Mouse (Mus musculus) bone marrow macrophage, adult 2 months (primary cell): ENCODE measurements around the gene Rnf215.

Experiments used
- CTCF ChIP-seq: IDR thresholded peaks from 2 replicates; pipeline ENCODE4 v1.5.1; 2012; ENCODE audit warnings: low read depth, mild to moderate bottlenecking, low read length, moderate library complexity
- POLR2A ChIP-seq: IDR thresholded peaks from 2 replicates; pipeline ENCODE4 v1.6.1; 2012; ENCODE audit warnings: mild to moderate bottlenecking, low read depth, low read length, borderline replicate concordance

- TF ChIP-seq CTCF (peak; percentile 34; the same call in 1 of the 2 replicates), POLR2A (no peak)
These were observed 11.1 kb upstream of the Rnf215 start for GRCm38 (mm10) chr11:4123922-4124321.
